Mouse (Mus musculus) midbrain, embryonic 11.5 days (tissue): Measurements from ENCODE around the gene Myh10. TPM values are rescaled to one million over a fixed set of nuclear protein-coding genes. Genes with fewer than 3 reads are reported as not detected.

Experiments used
- polyA plus RNA-seq: library from polyadenylated mRNA; unstranded; fragments of >200 nt; fragmentation: Nextera tagmentation; extraction: Ambion mirVana; gene quantifications from 2 replicates; pipeline ENCODE4 v1.2.1, GENCODE M21; 2014

Gene Myh10
- polyA plus RNA-seq, 1 experiment from 2014 or later, result 141 TPM

Other genes starting within 250 kb of the Myh10 start
- gene Pik3r6, start 188.5 kb upstream of the Myh10 start, polyA plus RNA-seq, result 0.98 and 1.3 TPM in 2 replicates
- not detected in 2 replicates for gene Mfsd6l, start 135.4 kb upstream of the Myh10 start, polyA plus RNA-seq
- 0.92 and 1.5 TPM in 2 replicates for gene Ccdc42, start 104.5 kb upstream of the Myh10 start, polyA plus RNA-seq
- gene Ndel1, start 180.3 kb downstream of the Myh10 start, polyA plus RNA-seq, result 47.6 and 49.6 TPM in 2 replicates
- gene Rnf222, start 197.0 kb downstream of the Myh10 start, polyA plus RNA-seq, result 0.04 and 0.07 TPM in 2 replicates
- 841 and 881 TPM in 2 replicates for gene Rpl26, start 210.0 kb downstream of the Myh10 start, polyA plus RNA-seq
- not detected in 2 replicates for gene Odf4, start 235.5 kb downstream of the Myh10 start, polyA plus RNA-seq